Mouse (Mus musculus) lung, embryonic 16.5 days (tissue): ENCODE measurements around the gene Tmem251. TPM values are rescaled to one million over a fixed set of nuclear protein-coding genes. Genes with fewer than 3 reads are reported as not detected.

Source experiments
- ATAC-seq: fragments of 200-750 bp; cut with Nextera tagmentation; 2 replicates; pipeline ENCODE4 v1.8.0; 2017; ENCODE audit warnings: low read depth, mild to moderate bottlenecking, moderate library complexity
- H3K27ac ChIP-seq: fragments of 300-500 bp; sonication (generic); 2 replicates; pipeline ENCODE4 v1.5.1; 2014; ENCODE audit warnings: mild to moderate bottlenecking, control low read depth, low read length
- H3K27me3 ChIP-seq: fragments of 300-500 bp; sonication (generic); 2 replicates; pipeline ENCODE4 v1.6.1; 2014; ENCODE audit warnings: low read depth, low read length, mixed read lengths; ENCODE audit not compliant: control insufficient read depth, insufficient read depth
- H3K36me3 ChIP-seq: fragments of 300-500 bp; sonication (generic); 2 replicates; pipeline ENCODE4 v1.6.1; 2014; ENCODE audit warnings: low read length; ENCODE audit not compliant: control insufficient read depth, insufficient read depth
- H3K4me1 ChIP-seq: fragments of 300-500 bp; sonication (generic); replicated peaks from 2 replicates; pipeline ENCODE4 v1.6.1; 2014; ENCODE audit warnings: low read length, mixed read lengths; ENCODE audit not compliant: control insufficient read depth, insufficient read depth
- H3K4me2 ChIP-seq: fragments of 300-500 bp; sonication (generic); 2 replicates; pipeline ENCODE4 v1.6.1; 2014; ENCODE audit warnings: low read depth, low read length, control low read depth
- H3K4me3 ChIP-seq: fragments of 300-500 bp; sonication (generic); 2 replicates; pipeline ENCODE4 v1.5.1; 2014; ENCODE audit warnings: mild to moderate bottlenecking, low read length, control low read depth
- H3K9ac ChIP-seq: fragments of 300-500 bp; sonication (generic); 2 replicates; pipeline ENCODE4 v1.6.1; 2014; ENCODE audit warnings: low read length, control low read depth
- H3K9me3 ChIP-seq: fragments of 300-500 bp; sonication (generic); 2 replicates; pipeline ENCODE4 v1.6.1; 2016; ENCODE audit warnings: low read length; ENCODE audit not compliant: control insufficient read depth
- WGBS: fragments of 180-500 bp; shearing (Covaris S2); extraction: QIAGEN DNeasy Blood & Tissue Kit; methylation state at CpG from one replicate; pipeline ENCODE4 v1.1.7; 2014; 5-methylcytosine and 5-hydroxymethylcytosine counted together
- polyA plus RNA-seq: library from polyadenylated mRNA; unstranded; fragments of >200 nt; fragmentation: Nextera tagmentation; extraction: Ambion mirVana; gene quantifications from 2 replicates; pipeline ENCODE4 v1.2.1, GENCODE M21; 2015

Tmem251 gene
- polyA plus RNA-seq = 7.4 and 8.0 TPM in 2 replicates

- under 1% methylated on average over 63 of the region's 63 CpGs for WGBS
- Histone ChIP-seq H3K36me3 (peaks cover 2% of the 10 kb centered on the region; the same call in 1 of the 2 replicates), H3K9me3 (no peaks in the 10 kb centered on the region), H3K4me1 (peaks cover 15% of the 10 kb centered on the region), H3K4me2 (peak within 1 kb of the TSS; percentile 70), H3K4me3 (peak within 1 kb of the TSS; percentile 88), H3K27ac (peak within 1 kb of the TSS; percentile 92), H3K9ac (peak within 1 kb of the TSS; percentile 86), H3K27me3 (no peaks in the 10 kb centered on the region)
- ATAC-seq = peak; percentile 98
Measured at GRCm38 (mm10) chr12:102743589-102744574, at the start of gene Tmem251, which contains the start of gene Moap1. Tmem251 (plus strand) TSS chr12:102743762. Moap1 (minus strand) TSS chr12:102743661.

- H3K36me3 ChIP-seq = no peaks in the 10 kb centered on the region
- no peak overlapping the region for H3K4me2 ChIP-seq
- no peak overlapping the region for H3K4me3 ChIP-seq
- peaks cover 6% of the 10 kb centered on the region for H3K4me1 ChIP-seq
- no peaks in the 10 kb centered on the region for H3K9me3 ChIP-seq
- no peak overlapping the region for H3K27ac ChIP-seq
- H3K27me3 ChIP-seq = no peaks in the 10 kb centered on the region
- H3K9ac ChIP-seq = no peak overlapping the region
- 63% methylated on average over 18 of the region's 18 CpGs for WGBS
- no peak for ATAC-seq
Measured at GRCm38 (mm10) chr12:102695369-102696239, 48.0 kb upstream of the Tmem251 start.

GRCm38 (mm10) chr12:102696635-102697354 lies 46.8 kb upstream of the Tmem251 start:
- no peak for ATAC-seq
- H3K4me2 ChIP-seq = no peak overlapping the region
- H3K4me3 ChIP-seq = no peak overlapping the region
- 68% methylated on average over 14 of the region's 14 CpGs for WGBS
- H3K27ac ChIP-seq = no peak overlapping the region
- H3K9ac ChIP-seq = no peak overlapping the region
- H3K9me3 ChIP-seq = no peaks in the 10 kb centered on the region
- no peaks in the 10 kb centered on the region for H3K36me3 ChIP-seq
- H3K4me1 ChIP-seq = peaks cover under 1% of the 10 kb centered on the region; the same call in 1 of the 2 replicates
- H3K27me3 ChIP-seq = no peaks in the 10 kb centered on the region

GRCm38 (mm10) chr12:102697381-102697780 lies 46.2 kb upstream of the Tmem251 start:
- no peak overlapping the region for H3K27ac ChIP-seq

GRCm38 (mm10) chr12:102698089-102698684 lies 45.4 kb upstream of the Tmem251 start:
- Histone ChIP-seq H3K4me1 (peaks cover 10% of the 10 kb centered on the region), H3K27me3 (no peaks in the 10 kb centered on the region), H3K27ac (no peak overlapping the region), H3K36me3 (no peaks in the 10 kb centered on the region), H3K9ac (no peak overlapping the region), H3K4me3 (no peak overlapping the region), H3K4me2 (no peak overlapping the region), H3K9me3 (no peaks in the 10 kb centered on the region)
- WGBS = 63% methylated on average over 1 of the region's 1 CpGs
- ATAC-seq = no peak

More at GRCm38 (mm10) chr12:102697381-102697780, 46.2 kb upstream of the Tmem251 start:
- Histone ChIP-seq H3K9ac (no peak overlapping the region), H3K36me3 (no peaks in the 10 kb centered on the region), H3K9me3 (no peaks in the 10 kb centered on the region), H3K4me1 (peaks cover 3% of the 10 kb centered on the region; the same call in 1 of the 2 replicates), H3K4me3 (no peak overlapping the region), H3K4me2 (no peak overlapping the region), H3K27me3 (no peaks in the 10 kb centered on the region)
- WGBS = 60% methylated on average over 7 of the region's 7 CpGs
- no peak for ATAC-seq

- H3K9me3 ChIP-seq = no peaks in the 10 kb centered on the region
- H3K27ac ChIP-seq = no peak overlapping the region
- peaks cover 19% of the 10 kb centered on the region for H3K4me1 ChIP-seq
- H3K4me3 ChIP-seq = no peak overlapping the region
- no peaks in the 10 kb centered on the region for H3K36me3 ChIP-seq
- no peak for ATAC-seq
- H3K27me3 ChIP-seq = no peaks in the 10 kb centered on the region
- no peak overlapping the region for H3K4me2 ChIP-seq
- 45% methylated on average over 1 of the region's 1 CpGs for WGBS
- H3K9ac ChIP-seq = no peak overlapping the region
Measured at GRCm38 (mm10) chr12:102699156-102699555, 44.4 kb upstream of the Tmem251 start.

- no peaks in the 10 kb centered on the region for H3K36me3 ChIP-seq
- no peak for ATAC-seq
- H3K4me3 ChIP-seq = no peak overlapping the region
- H3K4me2 ChIP-seq = no peak overlapping the region
- H3K9ac ChIP-seq = no peak overlapping the region
- H3K9me3 ChIP-seq = no peaks in the 10 kb centered on the region
- no peaks in the 10 kb centered on the region for H3K27me3 ChIP-seq
- WGBS = 52% methylated on average over 12 of the region's 12 CpGs
- H3K4me1 ChIP-seq = peaks cover 22% of the 10 kb centered on the region
- H3K27ac ChIP-seq = no peak overlapping the region
Measured at GRCm38 (mm10) chr12:102700453-102700852, 43.1 kb upstream of the Tmem251 start.

- H3K4me1 ChIP-seq = peaks cover 28% of the 10 kb centered on the region
- no peak overlapping the region for H3K9ac ChIP-seq
- WGBS = 89% methylated on average over 5 of the region's 5 CpGs
- H3K4me3 ChIP-seq = no peak overlapping the region
- H3K9me3 ChIP-seq = no peaks in the 10 kb centered on the region
- H3K4me2 ChIP-seq = no peak overlapping the region
- no peak overlapping the region for H3K27ac ChIP-seq
- H3K36me3 ChIP-seq = no peaks in the 10 kb centered on the region
- no peak for ATAC-seq
- no peaks in the 10 kb centered on the region for H3K27me3 ChIP-seq
Measured at GRCm38 (mm10) chr12:102701691-102702207, 41.8 kb upstream of the Tmem251 start.
